23 mouse cellular contexts compared by ENCODE assay signal in genomic region chr11:77154214-77154613, GRCm38 (mm10). TPM values are rescaled to one million over a fixed set of nuclear protein-coding genes. Genes with fewer than 3 reads are reported as not detected.
DNase-seq lines count a peak whose midpoint lies in the region; ATAC-seq and TF ChIP-seq lines count a peak whose summit lies in the region.
"Had no signal": no experiment of that assay in that cellular context is flagged by ENCODE, and none has a peak within 500 bp of the region (broad histone marks: within the 10 kb centered on the region; RNA-seq: fewer than 3 reads in every experiment).

No protein-coding gene starts in this region.

- 74% methylated on average over 5 of the region's 5 CpGs for WGBS in heart, embryonic 11.5 days (ENCODE audit: insufficient replicate concordance)
- WGBS in thymus, adult 2 months = 54% methylated on average over 5 of the region's 5 CpGs

- no peaks in the 10 kb centered on the region for H3K4me1 ChIP-seq in heart, embryonic 11.5 days (ENCODE audit: control insufficient read depth, insufficient read depth, low read length)
- peaks cover 4% of the 10 kb centered on the region; the same call in 1 of the 2 replicates for H3K4me1 ChIP-seq in thymus, adult 2 months (replicated peaks; ENCODE audit: control insufficient read depth, insufficient read depth, low read length)
- H3K4me1 ChIP-seq: embryonic facial prominence, embryonic 10.5 days; embryonic facial prominence, embryonic 12.5 days; forebrain, embryonic 13.5 days; forebrain, embryonic 15.5 days had no signal

- no peak overlapping the region for H3K27ac ChIP-seq in heart, embryonic 11.5 days (ENCODE audit: low read depth, low read length)
- H3K27ac ChIP-seq in thymus, adult 2 months (ENCODE audit: control insufficient read depth, insufficient read depth, low read length) = no peak overlapping the region
- H3K27ac ChIP-seq: embryonic facial prominence, embryonic 10.5 days; embryonic facial prominence, embryonic 12.5 days; forebrain, embryonic 13.5 days; forebrain, embryonic 15.5 days had no signal

- no peak overlapping the region for H3K9ac ChIP-seq in heart, embryonic 11.5 days (ENCODE audit: low read depth, low read length)
- H3K9ac ChIP-seq: embryonic facial prominence, embryonic 12.5 days; forebrain, embryonic 13.5 days; forebrain, embryonic 15.5 days had no signal

- peak; percentile 33 for DNase-seq in heart, adult 11 months
- peak; percentile 5 for DNase-seq in thymus, adult 2 months
- no peak for DNase-seq in thymus, adult 18-20 months
- peak; percentile 14 for DNase-seq in thymus, postnatal 14 days
- DNase-seq in thymus, postnatal 10 days (ENCODE audit: low spot score in 2 of 2) = no peak
- DNase-seq in A20 (ENCODE audit: low read depth, low spot score) = peak; percentile 44
- no peak for DNase-seq in right cerebral cortex, adult 2 months (ENCODE audit: low spot score in 2 of 2)
- DNase-seq: adrenal gland, adult 8-10 months; adrenal gland, postnatal 14 days; adrenal gland, postnatal 36 days; cerebellum, adult 11-12 months; cerebellum, adult 2 months; cerebellum, adult 9-10 months; cerebellum, postnatal 10 days; cerebellum, postnatal 25 days had no signal

- H3K36me3 ChIP-seq in heart, embryonic 11.5 days (ENCODE audit: control insufficient read depth, insufficient read depth, low read length) = no peaks in the 10 kb centered on the region
- no peaks in the 10 kb centered on the region for H3K36me3 ChIP-seq in thymus, adult 2 months (ENCODE audit: control insufficient read depth, insufficient read depth, low read length)
- H3K36me3 ChIP-seq: embryonic facial prominence, embryonic 10.5 days; embryonic facial prominence, embryonic 12.5 days; forebrain, embryonic 15.5 days; G1E had no signal

- TF ChIP-seq POLR2A in thymus, adult 2 months (IDR thresholded peaks at IDR 0.05; ENCODE audit: control insufficient read depth, extremely low read depth, insufficient read depth, low read length, poor library complexity) = no peak

- ATAC-seq in heart, embryonic 11.5 days (replicated peaks; ENCODE audit: insufficient number of reproducible peaks, low FRiP score, low TSS enrichment) = no peak
- ATAC-seq: activated CD4-positive, CD25-positive, alpha-beta regulatory T cell, adult 4 months; forebrain, embryonic 13.5 days; forebrain, embryonic 15.5 days; Patski had no signal

- H3K4me2 ChIP-seq in heart, embryonic 11.5 days = no peak overlapping the region
- H3K4me2 ChIP-seq: embryonic facial prominence, embryonic 12.5 days; forebrain, embryonic 13.5 days; forebrain, embryonic 15.5 days had no signal

- no peak for TF ChIP-seq CTCF in thymus, adult 2 months (IDR thresholded peaks at IDR 0.05; ENCODE audit: borderline replicate concordance, control insufficient read depth, extremely low read depth, insufficient read depth, low read length, poor library complexity)

- no peaks in the 10 kb centered on the region for H3K27me3 ChIP-seq in heart, embryonic 11.5 days (ENCODE audit: control insufficient read depth, insufficient read depth, low read length)
- H3K27me3 ChIP-seq in thymus, adult 2 months (ENCODE audit: control insufficient read depth, insufficient read depth, low read length) = no peaks in the 10 kb centered on the region
- H3K27me3 ChIP-seq: embryonic facial prominence, embryonic 12.5 days; forebrain, embryonic 13.5 days; forebrain, embryonic 15.5 days; Patski had no signal

- H3K4me3 ChIP-seq in heart, embryonic 11.5 days (ENCODE audit: low read depth, low read length) = no peak overlapping the region
- H3K4me3 ChIP-seq in thymus, adult 2 months (ENCODE audit: control insufficient read depth, insufficient read depth, low read length) = no peak overlapping the region
- H3K4me3 ChIP-seq: embryonic facial prominence, embryonic 10.5 days; embryonic facial prominence, embryonic 12.5 days; forebrain, embryonic 13.5 days; forebrain, embryonic 15.5 days had no signal

- peaks cover 3% of the 10 kb centered on the region; the same call in 1 of the 2 replicates for H3K9me3 ChIP-seq in heart, embryonic 11.5 days (replicated peaks; ENCODE audit: control insufficient read depth, low read length)
- H3K9me3 ChIP-seq: embryonic facial prominence, embryonic 10.5 days; embryonic facial prominence, embryonic 12.5 days; forebrain, embryonic 13.5 days; forebrain, embryonic 15.5 days; G1E had no signal

RNA-seq across cellular contexts. Expression of gene Efcab5, which starts 34.6 kb away (rescaled TPM):
- 0.42 and 0.52 TPM in 2 replicates for polyA plus RNA-seq in heart, embryonic 11.5 days (2014; fragmentation: Nextera tagmentation; extraction: Ambion mirVana)
- polyA plus RNA-seq in thymus, adult 2 months (2012; rRNA removed) = 1.1 TPM in 2 replicates

Comparison
In these comparisons a context has a peak if more than half of its experiments do, and no peak if none do; other contexts are left out.
1. DNase-seq: peak in heart, adult 11 months (single experiment), thymus, adult 2 months (single experiment), thymus, postnatal 14 days (single experiment) and A20 (single experiment); none in thymus, adult 18-20 months (0 of 2), thymus, postnatal 10 days (0 of 2) and right cerebral cortex, adult 2 months (0 of 2).